Mouse (Mus musculus): ENCODE data around the gene Pmvk. TPM values are rescaled to one million over a fixed set of nuclear protein-coding genes. Genes with fewer than 3 reads are reported as not detected.

The Pmvk gene
- total RNA-seq, 2 experiments from 2014 or later: 43.4 to 45.9 TPM

GRCm38 (mm10) chr3:89458372-89458964 is 4.1 kb downstream of the Pmvk start:
- intact Hi-C loops (cut with DNase I): no loop called here

GRCm38 (mm10) chr3:89458965-89459807 is 4.8 kb downstream of the Pmvk start:
- peak; percentile 87 to 95 for DNase-seq (ENCODE audit: extremely low spot score in 1 of 2, low spot score in 2 of 2)
- intact Hi-C loops (cut with DNase I): no loop called here

More at GRCm38 (mm10) chr3:89458372-89458964, 4.1 kb downstream of the Pmvk start:
- no peak for DNase-seq (ENCODE audit: extremely low spot score in 1 of 2, low spot score in 2 of 2)

GRCm38 (mm10) chr3:89468268-89468667 is 13.9 kb downstream of the Pmvk start:
- intact Hi-C loops (cut with DNase I): no loop called here
- no peak for DNase-seq (ENCODE audit: extremely low spot score in 1 of 2, low spot score in 2 of 2)

GRCm38 (mm10) chr3:89472280-89472679 is 17.9 kb downstream of the Pmvk start:
- no peak for DNase-seq (ENCODE audit: extremely low spot score in 1 of 2, low spot score in 2 of 2)
- intact Hi-C loops (cut with DNase I): no loop called here

- DNase-seq (ENCODE audit: extremely low spot score in 1 of 2, low spot score in 2 of 2): no peak
- intact Hi-C loops (cut with DNase I): no loop called here
Observed at GRCm38 (mm10) chr3:89473838-89474237, 19.5 kb downstream of the Pmvk start.

GRCm38 (mm10) chr3:89479055-89479454 is 24.7 kb downstream of the Pmvk start:
- intact Hi-C loops (cut with DNase I): no loop called here
- DNase-seq (ENCODE audit: extremely low spot score in 1 of 2, low spot score in 2 of 2): no peak

- DNase-seq (ENCODE audit: extremely low spot score in 1 of 2, low spot score in 2 of 2): no peak
- intact Hi-C loops (cut with DNase I): loop anchor here (10.0 kb wide), 1 partner anchor 137 kb away; the partner anchor contains the start of gene Adam15
Observed at GRCm38 (mm10) chr3:89481488-89481887, 27.1 kb downstream of the Pmvk start.

DNA sequence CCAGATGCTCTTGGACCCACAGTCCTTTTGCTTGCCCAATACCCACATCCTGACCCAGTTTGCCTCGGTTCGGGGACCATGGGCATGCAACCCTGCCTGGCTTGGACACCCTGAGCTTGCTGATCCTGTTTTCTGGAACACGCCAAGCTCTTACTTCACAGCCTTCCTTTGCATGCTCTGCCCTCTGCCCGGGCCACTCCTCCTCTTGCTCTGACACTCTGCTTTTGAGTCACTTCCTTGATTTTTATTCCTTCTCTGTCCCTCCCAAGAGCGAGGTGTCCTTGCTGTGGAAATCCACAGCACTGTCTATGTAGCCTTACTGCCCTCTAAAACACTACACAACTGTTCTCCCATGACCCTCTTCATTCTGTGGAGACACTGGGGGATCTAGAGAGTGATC is 27.9 kb downstream of the Pmvk start:
- intact Hi-C loops (cut with DNase I): loop anchor here (10.0 kb wide), 1 partner anchor 137 kb away; the partner anchor contains the start of gene Adam15
- DNase-seq (ENCODE audit: extremely low spot score in 1 of 2, low spot score in 2 of 2): no peak

DNA sequence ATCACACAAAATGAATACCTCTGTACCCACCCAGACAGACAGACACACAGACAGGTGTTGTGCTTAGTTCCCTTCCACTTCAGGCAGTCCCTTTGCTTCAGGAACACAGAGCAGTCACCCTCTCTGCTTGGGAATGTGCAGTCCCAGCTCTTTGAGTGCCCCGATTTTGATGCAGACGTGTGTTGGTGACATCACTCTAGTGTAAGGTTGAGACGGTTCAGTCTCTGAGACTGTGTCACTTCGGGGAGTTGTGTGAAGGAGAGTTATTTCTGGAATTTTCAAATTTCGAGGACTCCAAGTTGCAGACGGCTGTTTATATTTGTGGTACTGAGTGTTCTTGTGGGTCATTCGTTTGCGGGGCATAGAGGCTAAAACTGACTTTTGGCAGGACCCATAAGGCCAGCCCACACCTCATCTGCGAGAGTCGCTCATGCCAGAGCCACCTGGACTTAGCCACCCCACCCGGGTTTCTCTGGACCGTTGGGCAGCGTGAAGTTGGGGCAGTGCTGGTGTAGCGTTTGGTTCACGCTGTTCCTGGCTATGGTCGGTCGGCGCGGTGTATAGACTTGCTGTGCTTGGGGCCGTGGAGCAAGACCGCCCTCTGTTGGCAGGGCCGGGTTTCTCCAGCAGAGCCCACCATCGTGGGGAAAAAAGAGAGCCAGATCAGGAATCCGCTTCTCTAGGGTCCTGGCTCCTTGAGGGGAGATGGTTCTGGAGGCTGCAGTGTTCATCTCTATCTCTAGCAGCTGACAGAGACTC is 30.6 kb downstream of the Pmvk start:
- DNase-seq (ENCODE audit: extremely low spot score in 1 of 2, low spot score in 2 of 2): peak; percentile 31 to 82
- intact Hi-C loops (cut with DNase I): loop anchor here (5.0 to 10.0 kb wide), 2 partner anchors 88 to 140 kb away; partner anchors contain the start of gene Adam15

DNA sequence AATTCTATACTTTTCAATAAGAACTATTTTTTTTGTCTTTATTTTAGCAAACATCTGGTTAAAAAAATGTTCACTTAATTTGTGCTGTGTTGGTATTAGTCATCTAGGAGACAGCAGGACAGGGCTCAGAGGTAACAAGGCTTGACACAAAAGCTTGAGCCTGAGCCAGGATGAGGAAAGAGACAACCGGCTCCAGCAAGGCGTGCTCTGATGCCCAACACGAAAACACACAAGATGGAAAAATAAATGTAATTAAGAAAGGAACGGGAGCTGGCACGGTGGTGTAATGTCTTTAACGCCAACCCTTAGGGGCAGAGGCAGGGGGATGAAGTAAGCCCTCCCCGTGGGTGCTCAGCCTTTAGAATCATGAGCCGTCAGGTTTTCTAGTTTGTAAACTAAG is 31.8 kb downstream of the Pmvk start:
- DNase-seq (ENCODE audit: extremely low spot score in 1 of 2, low spot score in 2 of 2): no peak
- intact Hi-C loops (cut with DNase I): loop anchor here (5.0 to 10.0 kb wide), 2 partner anchors 89 to 141 kb away; partner anchors contain the start of gene Adam15

- intact Hi-C loops (cut with DNase I): loop anchor here (5.0 to 10.0 kb wide), 2 partner anchors 90 to 142 kb away; partner anchors contain the start of gene Adam15
- no peak for DNase-seq (ENCODE audit: extremely low spot score in 1 of 2, low spot score in 2 of 2)
Observed at GRCm38 (mm10) chr3:89486916-89487702, 32.8 kb downstream of the Pmvk start.

DNA sequence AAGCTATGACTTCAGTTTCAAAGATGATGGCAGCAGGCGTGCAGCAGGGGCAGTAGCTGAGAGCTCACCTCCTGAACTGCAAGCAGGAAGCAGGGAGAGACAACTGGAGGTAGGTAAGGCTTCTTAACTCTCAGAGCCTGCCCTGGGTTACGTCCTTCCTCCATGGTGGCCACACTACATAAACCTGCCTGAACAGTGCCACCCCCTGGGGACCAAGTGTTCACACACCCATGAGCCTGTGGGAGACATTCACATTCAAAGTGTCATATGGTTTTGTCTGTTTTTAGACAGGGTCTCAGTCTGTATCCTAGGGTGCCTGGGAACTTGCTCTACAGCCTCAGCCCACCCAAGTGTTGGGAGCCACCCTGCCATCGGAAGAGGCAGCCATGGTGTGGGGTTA is 36.4 kb downstream of the Pmvk start:
- DNase-seq (ENCODE audit: extremely low spot score in 1 of 2, low spot score in 2 of 2): no peak
- intact Hi-C loops (cut with DNase I): no loop called here

GRCm38 (mm10) chr3:89491559-89491958 is 37.2 kb downstream of the Pmvk start:
- DNase-seq (ENCODE audit: extremely low spot score in 1 of 2, low spot score in 2 of 2): no peak
- intact Hi-C loops (cut with DNase I): no loop called here

DNA sequence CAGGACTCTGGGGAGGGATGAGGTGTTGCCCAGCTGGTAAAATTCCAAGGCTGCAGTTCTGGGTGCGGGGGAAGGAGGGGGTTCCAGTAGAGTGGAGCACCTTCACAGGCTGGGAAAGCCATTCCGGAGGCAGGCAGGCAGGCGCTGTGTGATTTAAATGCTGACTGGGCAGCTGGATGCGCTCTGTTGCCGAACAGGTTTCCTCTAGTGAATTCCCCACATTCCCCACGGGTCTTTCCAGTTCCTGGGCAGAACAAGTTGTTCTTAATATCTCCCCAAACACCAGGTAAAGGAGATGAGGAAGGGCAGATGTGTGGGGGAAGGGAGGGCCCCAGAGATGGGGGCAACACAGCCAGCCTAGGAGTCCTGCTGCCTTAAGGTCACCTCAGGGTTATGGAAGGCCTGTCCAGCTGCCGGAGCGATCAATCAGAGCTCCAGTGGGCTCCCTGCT is 38.4 kb downstream of the Pmvk start:
- intact Hi-C loops (cut with DNase I): no loop called here
- DNase-seq (ENCODE audit: extremely low spot score in 1 of 2, low spot score in 2 of 2): no peak

GRCm38 (mm10) chr3:89494630-89495029 is 40.3 kb downstream of the Pmvk start:
- intact Hi-C loops (cut with DNase I): no loop called here
- DNase-seq (ENCODE audit: extremely low spot score in 1 of 2, low spot score in 2 of 2): no peak

DNA sequence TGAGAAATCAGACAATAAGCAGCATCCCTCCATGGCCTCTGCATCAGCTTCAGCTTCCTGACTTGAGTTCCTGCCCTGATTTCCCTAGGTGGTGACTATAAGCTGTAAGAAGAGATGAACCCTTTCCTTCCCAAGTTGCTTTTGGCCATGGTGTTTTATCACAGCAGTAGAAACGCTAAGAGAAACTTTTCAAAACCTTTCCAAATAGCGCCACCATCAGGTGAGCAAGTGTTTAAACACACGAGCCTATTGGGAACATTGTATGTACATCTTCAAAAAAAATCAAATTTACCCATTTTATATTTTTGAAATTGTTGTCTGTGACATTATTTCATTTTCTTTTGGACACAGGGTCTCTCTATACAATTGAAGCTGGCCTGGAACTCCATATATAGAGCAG is 42.0 kb downstream of the Pmvk start:
- no peak for DNase-seq (ENCODE audit: extremely low spot score in 1 of 2, low spot score in 2 of 2)
- intact Hi-C loops (cut with DNase I): no loop called here

- intact Hi-C loops (cut with DNase I): no loop called here
- DNase-seq (ENCODE audit: extremely low spot score in 1 of 2, low spot score in 2 of 2): no peak
Observed at GRCm38 (mm10) chr3:89499696-89500095, 45.4 kb downstream of the Pmvk start.

GRCm38 (mm10) chr3:89501486-89501885 is 47.1 kb downstream of the Pmvk start:
- DNase-seq (ENCODE audit: extremely low spot score in 1 of 2, low spot score in 2 of 2): no peak
- intact Hi-C loops (cut with DNase I): no loop called here

All from left cerebral cortex, postnatal 10 days (tissue).